Mouse (Mus musculus) cerebral cortex, adult 2 months (tissue): ENCODE data around the gene Kndc1.

Experiments
- WGBS: fragments of 180-500 bp; shearing (Covaris S2); methylation state at CpG from one replicate; pipeline ENCODE4 v1.1.7; 2018; 5-methylcytosine and 5-hydroxymethylcytosine counted together

Gene Kndc1

DNA sequence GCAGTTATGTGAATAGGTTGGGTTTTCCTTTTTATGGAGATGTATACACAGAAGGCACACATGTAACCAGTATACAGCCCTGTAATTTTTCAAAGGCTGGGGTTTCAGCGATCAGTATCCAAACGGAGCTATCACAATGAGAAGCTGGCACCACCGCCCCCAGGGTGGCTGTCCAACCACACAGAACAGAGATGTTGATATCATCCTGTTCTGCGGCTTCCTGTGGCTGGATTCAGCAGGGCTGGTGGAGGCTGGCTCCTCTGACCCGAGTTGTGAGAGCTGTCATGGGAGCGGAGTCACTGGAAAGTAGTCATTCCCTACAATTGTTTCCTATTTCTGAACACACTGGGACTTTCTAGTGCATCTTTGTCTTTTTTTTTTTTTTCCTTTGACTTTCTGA lies 10.8 kb downstream of the Kndc1 start:
- 52% methylated on average over 6 of the region's 6 CpGs for WGBS

DNA sequence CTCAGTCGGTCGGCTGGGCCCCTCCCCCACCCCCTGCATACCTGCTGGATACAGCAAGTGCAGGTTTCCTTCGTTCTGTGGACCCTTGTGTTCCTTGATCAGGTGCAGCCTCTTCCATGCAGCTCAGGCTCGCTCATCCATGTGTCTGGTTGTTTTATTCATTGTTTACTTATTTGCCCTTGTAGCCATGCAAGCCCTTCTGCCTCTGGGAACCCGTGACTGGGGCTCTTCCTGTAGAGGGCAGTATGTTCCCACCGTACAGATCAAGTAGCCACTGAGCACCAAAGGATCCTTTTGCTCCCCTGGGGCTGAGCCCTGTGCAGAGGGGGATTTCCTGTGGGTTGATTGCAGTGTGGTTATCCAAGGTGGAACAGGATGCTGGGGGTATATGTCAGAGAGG lies 11.2 kb downstream of the Kndc1 start:
- WGBS: 24% methylated on average over 6 of the region's 6 CpGs

DNA sequence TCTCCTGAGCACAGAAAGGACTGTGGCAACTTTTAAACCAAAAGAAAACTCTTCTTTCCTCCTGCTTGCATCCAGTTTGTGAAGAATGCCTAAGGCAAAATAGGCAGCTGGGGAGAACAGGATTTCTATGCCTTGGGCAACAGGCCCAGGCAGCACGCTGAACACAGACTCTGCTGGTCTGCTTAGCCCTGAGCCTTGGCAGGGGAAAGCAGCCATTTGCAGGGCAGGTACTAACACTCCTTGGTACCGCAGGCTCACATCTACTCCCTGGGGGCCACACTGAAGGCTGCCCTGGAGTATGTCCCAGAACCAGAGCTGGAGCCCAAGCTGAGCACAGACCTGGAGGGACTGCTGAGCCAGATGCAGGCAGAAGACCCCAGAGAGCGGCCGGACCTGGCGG lies 13.7 kb downstream of the Kndc1 start:
- 51% methylated on average over 5 of the region's 5 CpGs for WGBS

DNA sequence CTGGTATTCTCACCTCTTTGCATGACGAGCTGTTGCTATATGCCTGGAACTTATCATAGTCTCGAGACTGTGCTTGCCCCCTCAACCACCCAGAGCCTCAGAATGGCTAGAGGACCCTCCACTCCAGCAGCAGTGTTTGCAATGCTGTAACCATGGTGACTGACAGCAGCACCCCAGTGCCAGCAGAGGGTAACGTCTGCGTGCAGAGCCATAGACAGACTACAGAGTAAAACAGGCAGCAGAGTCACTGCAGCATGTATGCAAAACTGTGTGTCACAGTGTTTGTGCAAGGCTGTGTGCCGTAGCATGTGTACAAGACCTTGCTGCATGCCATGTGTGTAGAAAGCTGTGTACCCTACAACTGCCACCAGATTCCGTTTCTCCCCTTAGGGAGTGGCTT lies 15.0 kb downstream of the Kndc1 start:
- WGBS: 63% methylated on average over 6 of the region's 6 CpGs

DNA sequence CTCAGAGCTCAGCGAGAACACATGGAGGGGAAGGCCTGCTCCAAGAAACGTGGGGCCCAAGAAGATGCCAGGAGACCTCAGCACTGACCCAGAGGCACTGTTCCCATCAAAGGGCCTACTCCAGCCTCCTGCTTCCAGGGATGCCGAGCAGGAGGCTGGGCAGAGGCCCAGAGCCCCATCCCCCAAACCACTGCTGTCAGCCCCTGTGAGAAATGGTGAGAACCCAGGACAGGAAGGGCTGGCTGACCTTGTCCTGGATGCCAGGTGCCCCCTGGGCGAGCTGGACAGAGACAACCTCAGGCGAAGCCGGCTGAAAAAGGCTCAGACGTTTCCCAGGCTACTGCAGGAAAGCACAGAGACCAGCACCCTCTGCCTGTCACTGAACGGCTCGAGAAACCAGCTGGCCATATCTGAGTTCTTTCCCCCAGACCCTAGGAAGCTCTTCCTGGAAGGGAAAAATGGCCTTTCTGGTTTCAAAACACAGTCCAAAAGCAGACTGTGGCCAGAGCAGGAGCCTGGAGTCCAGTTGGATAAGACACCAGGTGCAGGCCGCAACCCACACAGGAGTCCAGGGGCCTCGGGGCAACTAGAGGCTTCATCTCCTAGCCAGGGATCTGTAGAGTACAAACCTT lies 15.8 kb downstream of the Kndc1 start:
- WGBS: 74% methylated on average over 11 of the region's 11 CpGs

DNA sequence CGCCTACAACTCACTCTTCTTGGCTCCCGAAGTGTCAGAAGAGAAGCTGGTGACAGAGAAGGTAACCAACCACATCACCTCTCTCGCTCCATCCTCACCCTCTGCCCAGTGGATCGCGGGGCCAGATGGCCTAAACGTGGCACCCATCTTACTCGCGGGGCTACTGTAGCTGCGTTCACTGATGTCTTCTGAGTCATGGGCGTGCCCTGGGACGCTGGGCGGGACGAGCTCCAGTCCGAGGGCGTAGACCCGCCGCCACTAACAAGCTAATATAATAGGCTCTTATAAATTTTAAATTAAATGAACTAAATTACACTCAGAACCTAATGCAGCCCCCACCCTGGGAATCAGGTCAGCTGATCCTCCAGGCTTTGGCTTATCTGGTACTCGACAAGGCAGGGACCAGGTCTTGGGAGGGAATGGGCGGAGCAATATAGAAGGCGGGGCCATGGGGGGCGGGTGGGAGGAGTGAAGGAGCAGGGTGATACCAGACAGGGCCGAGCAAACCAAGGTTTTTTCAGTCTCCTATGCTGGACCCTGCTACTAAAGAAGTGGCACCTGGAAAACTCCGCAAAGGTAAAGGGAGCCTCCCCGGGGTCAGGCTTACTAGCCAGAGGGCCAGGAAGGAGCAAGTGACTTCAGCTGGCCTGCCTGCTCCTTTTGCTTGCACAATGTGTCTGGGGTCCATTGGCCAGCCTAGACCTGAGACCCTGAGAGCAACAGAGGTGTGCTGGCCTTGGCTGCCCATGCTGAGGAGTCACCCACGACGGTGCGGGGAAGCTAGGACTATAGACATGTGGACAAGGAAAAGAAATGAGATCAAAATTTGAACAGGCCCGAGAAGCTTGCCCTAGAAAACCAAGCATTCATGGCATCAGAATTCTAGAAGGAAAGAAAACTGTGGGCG lies 19.9 kb downstream of the Kndc1 start:
- 37% methylated on average over 29 of the region's 29 CpGs for WGBS

DNA sequence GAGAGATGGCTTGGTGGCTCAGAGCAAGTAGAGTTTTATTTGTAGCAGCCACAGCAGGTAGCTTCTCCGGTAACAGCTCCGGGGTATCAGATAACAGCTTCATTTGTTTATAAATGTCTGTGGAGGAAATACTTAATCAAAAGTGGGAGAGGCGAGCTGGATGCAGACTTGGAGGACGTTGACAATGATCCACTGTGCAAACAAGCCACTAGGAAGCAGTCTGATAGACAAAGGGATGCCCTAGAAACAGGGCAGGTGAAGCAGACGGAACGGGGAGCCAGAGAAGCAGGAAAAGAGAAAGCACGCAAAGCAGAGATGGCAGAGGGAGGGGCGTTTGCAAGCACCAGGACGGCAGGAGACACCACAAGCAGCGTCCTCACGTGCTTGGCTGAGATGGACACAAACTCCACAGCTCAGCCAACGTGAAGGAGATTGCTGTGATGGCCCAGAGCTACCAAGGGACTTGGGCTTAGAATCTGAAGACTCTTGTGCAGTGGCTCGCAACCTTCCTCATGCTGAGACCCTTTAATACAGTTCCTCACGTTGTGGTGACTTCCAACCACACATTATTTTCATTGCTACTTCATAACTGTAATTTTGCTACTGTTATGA lies 21.3 kb downstream of the Kndc1 start:
- 18% methylated on average over 14 of the region's 14 CpGs for WGBS

DNA sequence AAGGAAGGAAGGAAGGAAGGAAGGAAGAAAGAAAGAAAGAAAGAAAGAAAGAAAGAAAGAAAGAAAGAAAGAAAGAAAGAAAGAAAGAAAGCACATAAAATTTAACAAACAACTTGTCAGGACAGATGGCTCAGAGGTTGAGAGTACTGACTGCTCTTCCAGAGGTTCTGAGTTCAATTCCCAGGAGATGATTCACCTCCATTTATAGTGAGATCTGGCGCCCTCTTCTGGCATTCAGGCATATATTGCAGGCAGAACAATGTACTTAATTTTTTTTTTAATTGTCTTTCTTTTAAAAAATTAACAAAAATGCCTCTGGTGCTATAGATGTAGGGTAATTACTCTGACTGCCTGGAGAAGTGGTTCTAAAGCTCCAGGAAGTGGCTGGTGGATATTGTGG lies 21.8 kb downstream of the Kndc1 start:
- 0% methylated on average over 1 of the region's 1 CpGs for WGBS

DNA sequence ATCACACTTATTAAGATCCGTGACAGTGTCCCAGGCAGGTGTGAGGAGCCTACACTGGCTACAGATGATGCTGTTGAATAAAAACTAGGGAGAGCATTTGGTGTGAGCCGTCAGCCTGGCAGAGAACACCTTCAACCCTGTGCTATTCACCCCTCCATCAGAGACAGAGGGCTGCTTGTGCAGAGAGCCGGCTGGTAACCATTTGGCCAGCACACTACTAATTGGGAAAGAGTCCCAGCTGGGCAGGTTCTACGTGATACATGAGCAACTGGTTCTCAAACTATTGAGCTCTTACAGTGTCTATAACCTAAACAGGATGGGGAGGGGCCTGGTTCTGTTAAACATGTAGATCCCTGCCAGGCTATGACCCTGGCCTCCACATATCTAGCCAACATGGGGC lies 23.8 kb downstream of the Kndc1 start:
- whole genome bisulfite sequencing: 61% methylated on average over 4 of the region's 4 CpGs

DNA sequence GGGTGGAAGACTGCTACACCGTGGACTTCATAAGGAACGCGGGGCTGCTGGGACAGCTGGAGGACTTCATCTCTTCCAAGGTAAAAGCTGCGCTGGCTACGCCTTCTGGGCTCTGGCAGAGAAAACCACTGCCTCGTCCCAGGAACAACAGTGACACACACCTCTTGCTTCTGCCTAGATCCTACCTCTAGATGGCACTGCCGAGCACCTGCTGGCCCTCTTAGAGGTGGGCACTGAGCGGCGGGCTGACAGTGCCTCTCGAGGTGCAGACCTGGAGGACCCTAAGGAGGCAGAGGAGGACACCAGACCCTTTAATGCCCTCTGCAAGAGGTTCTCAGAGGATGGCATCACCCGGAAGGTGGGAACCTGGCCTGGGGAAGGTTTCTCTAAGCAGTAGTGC lies 36.2 kb downstream of the Kndc1 start:
- 42% methylated on average over 11 of the region's 11 CpGs for WGBS

DNA sequence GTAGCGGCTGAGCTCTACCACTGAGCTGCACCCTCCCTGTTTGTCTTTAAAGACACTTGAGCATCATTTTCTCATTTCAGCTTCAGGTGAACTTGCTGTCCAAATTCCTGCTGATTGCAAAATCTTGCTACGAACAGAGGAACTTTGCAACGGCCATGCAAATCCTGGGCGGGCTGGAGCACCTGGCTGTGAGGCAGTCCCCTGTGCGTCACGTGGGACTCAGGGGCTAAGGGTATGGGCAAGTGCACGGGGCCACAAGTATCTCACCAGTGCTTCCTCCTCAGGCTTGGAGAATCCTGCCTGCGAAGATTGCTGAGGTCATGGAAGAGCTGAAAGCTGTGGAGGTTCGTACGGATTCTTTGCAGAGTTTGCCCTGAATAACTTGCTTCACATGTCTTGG lies 42.2 kb downstream of the Kndc1 start:
- WGBS: 92% methylated on average over 10 of the region's 10 CpGs

DNA sequence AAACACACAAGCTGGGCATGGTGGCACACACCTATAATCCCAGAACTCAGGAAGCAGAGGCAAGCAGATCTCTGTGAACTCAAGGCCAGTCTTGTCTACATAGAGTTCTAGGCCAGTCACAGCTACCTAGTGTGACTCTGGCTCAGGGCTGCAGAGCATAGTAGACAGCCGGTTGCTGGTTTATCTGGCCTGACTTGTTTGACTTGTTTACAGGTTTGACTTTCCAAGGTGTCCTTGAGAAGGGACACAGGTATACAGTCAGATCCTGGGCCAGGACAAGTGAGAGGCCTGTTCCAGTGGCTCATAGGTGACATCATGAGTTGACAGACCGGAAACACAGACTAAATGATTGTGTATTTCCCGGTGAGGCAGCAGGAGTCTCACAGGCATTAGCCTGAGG lies 42.6 kb downstream of the Kndc1 start:
- WGBS: 78% methylated on average over 3 of the region's 3 CpGs

DNA sequence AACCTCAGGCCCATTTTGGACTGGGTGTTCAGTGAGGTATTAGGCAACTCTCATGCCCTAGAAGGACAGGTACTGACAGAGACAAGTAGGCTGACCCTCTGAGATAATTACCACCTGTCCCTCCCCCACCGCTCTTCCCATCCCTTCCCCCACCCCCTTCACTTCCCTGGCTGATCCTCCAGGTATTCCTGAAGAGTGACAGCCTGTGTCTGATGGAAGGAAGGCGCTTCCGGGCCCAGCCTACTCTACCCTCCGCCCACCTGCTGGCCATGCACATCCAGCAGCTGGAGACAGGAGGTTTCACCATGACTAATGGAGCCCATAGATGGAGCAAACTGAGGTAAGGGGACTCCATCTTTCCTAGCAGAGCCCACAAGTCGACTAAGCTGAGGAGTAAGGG lies 43.3 kb downstream of the Kndc1 start:
- 69% methylated on average over 5 of the region's 5 CpGs for WGBS

DNA sequence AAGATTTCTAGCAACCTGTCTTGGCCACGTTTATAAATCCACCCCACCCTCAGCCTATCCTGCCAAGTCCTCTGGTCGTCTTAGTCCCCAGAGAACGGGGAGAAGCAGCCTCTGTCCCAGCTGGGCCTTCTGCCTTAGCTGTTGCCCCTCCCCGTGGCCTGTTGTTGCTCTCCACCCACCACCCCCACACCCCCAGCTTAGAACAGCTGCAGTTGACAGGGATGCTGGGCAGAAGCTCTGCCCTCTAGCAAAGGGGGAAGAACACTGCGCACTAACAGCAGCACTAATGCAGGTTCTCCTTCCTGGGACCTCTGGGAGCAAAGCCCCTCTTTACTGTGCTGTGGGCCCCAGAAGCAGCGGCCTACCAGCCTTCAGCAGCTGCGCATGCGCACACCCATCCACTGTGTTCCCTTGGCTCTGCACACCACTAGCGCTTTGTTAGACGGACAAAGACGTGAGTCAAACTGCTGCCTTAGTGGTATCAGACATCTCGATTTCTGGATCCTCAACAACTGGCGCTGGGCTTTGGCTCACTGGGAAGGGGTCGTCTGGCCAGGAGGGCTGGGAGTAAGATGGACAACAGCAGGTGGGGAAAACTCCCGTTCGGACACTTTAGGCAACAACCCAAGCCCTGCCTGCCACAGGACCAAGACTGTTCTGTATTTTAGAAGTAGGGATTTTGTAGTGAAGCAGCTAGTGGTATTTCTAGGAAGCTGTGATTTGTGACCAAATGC lies 46.1 kb downstream of the Kndc1 start:
- 71% methylated on average over 16 of the region's 16 CpGs for WGBS

DNA sequence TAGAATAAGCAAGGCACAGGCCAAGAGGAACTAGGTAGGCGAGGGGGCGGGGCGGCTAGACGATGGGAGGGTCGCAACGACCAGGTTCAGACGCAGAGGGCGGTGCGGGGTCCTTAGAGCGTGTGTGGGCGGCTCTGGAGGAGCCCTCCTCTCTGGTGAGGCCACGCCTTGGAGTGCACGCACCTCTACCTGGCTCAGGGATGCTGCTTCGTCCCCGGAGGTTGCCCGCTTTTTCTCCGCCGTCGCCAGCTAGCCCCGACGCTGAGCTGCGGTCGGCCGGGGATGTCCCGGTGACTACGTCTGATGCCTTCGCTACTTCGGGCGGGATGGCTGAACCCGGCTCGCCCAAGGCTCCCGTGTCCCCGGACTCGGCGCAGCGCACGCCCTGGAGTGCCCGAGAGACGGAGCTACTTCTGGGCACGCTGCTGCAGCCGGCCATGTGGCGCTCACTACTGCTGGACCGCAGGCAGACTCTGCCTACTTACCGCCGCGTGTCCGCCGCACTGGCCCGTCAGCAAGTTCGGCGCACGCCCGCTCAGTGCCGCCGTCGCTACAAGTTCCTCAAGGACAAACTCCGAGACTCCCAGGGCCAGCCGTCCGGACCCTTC lies 49.3 kb downstream of the Kndc1 start, which contains the start of gene Utf1:
Gene Utf1, plus strand, starts transcription at position 116 of the 608 bp plus-strand sequence.
- 1% methylated on average over 59 of the region's 59 CpGs for WGBS

DNA sequence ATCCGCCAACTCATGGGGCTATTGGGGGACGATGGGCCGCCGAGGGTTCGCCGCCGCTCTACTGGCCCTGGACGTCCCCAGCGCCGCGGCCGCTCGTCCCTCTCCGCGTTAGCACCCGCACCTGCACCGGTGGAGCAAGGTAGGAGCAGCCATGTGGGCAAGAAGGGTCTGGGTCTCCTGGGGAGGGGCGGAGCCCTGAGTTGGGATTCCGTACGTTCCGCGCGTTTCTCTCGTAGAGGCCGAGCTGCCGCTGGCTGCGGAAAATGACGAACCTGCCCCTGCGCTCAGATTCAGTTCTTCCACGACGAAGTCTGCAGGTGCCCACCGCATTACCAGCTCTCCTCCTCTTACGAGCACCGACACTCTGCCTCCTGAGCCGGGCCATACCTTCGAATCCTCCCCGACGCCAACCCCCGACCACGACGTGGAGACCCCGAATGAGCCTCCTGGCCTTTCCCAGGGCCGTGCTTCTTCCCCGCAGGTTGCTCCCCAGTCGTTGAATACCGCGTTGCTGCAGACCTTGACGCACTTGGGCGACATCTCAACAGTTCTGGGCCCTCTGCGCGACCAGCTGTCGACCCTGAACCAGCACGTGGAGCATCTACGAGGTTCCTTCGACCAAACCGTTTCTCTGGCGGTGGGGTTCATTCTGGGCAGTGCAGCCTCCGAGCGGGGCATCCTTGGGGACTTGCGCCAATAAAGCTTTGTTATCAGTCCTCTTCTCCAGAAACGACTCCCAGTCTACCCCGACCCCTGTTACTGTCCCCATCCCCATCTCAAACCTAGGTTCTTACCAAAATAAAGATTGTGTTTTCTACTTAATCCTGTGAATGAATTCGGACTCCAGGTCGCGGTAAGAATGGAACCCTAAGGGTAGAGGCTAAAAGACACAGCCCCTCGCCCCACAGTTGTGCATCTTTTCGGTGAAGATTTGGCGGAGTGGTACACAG lies 50.1 kb downstream of the Kndc1 start:
- WGBS: 14% methylated on average over 68 of the region's 68 CpGs

DNA sequence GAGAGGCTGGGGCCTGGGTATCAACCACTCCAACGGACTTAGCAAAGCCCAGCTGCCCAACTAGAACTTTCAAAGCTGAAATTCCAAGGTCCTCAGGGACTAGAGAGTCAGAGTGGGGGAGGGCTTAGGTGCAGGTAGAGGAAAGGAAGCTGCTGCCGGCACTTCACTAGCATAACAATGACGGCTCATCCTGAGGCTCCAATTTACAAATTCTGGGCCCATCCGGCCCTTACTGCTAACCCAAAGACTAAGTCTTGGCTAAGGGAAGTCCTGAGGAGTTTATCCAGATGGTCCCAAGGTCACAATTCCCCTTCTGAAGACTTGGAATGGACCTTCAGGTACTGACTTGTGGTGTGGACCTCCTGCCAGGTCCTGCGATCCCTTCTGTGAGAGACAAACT lies 51.0 kb downstream of the Kndc1 start:
- WGBS: 67% methylated on average over 5 of the region's 5 CpGs

DNA sequence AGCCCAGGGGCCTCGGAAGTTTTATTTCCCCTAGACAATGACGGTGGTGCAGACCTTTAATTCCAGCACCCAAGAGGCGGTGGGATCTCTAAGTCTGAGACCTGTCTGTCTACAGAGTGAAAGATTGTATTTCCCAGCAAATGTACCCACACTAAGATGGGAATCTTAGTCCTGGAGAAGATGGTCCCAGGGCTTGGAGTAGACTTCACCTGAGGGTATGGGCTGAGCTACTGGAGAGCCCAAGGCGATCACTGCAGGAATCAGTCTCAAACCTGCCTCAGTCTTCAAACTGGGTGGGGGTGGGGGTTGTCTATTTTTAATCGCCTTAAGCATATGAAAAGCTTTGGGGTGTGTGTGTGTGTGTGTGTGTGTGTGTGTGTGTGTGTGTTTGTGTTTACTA lies 51.5 kb downstream of the Kndc1 start:
- WGBS: 83% methylated on average over 5 of the region's 5 CpGs

DNA sequence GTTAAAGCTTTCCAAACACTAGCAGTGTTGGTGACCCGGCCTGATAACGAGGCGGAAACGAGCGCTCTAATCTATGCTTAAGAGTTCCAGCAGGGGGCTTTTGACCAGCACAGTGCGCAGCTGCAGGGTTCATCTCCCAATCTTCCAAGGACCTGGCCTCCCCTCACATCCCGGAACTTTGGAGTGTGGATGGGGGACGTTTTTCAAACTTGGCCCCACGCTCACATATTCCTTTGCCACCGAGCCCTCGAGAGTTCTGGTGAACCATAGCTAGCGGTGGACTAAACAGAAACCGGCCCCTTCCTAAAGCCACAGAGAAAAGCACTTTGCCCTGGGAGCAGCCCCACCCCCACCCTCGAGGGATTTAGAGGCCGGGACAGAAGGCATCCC lies 55.4 kb downstream of the Kndc1 start:
- 26% methylated on average over 15 of the region's 15 CpGs for WGBS

DNA sequence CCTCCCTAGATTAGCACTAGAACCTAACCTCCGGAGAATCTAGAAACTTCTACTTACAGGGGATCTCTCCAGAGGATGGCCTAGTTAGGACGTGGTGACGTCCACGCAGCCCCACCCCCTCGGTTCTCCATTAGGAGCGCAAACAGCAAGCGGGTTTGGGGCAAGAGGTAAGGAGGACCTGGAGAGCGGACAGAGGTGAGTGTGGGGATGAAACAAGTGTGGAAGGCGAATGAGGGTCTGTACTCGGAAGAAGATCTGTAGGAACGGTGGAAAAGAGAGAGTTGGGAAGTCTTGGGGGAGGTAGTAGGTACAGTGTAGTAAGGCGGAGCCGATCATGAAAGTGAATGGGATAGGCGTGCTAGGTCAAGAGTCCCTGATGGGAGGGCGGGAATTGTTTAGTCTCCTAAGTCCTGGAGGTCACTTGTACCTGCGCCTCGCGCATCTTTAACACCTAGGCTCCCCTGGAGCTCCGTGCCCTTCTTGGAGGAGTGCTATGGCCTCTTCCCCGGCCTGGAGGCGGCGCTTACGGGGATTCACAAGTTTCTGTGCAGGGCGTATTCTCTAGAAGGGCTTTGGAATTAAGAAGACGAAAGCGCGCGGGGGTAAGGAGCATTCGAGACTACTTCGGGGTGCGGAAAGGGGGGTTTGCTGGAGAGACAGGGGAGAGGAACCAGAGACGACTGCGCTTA lies 55.9 kb downstream of the Kndc1 start:
- 2% methylated on average over 33 of the region's 33 CpGs for WGBS
